27 mouse cellular contexts compared by ENCODE assay signal in genomic region chr7:71648314-71648713, GRCm38 (mm10).
DNase-seq lines count a peak whose midpoint lies in the region; ATAC-seq lines count a peak whose summit lies in the region.
"Had no signal": no experiment of that assay in that cellular context is flagged by ENCODE, and none has a peak within 500 bp of the region (broad histone marks: within the 10 kb centered on the region; RNA-seq: fewer than 3 reads in every experiment).

No protein-coding gene starts in this region.

- no peaks in the 10 kb centered on the region for H3K9me3 ChIP-seq in embryonic facial prominence, embryonic 11.5 days (replicated peaks; ENCODE audit: control insufficient read depth, low read length)
- H3K9me3 ChIP-seq in embryonic facial prominence, embryonic 10.5 days = no peaks in the 10 kb centered on the region
- no peaks in the 10 kb centered on the region for H3K9me3 ChIP-seq in limb, embryonic 10.5 days (replicated peaks)
- H3K9me3 ChIP-seq: embryonic facial prominence, embryonic 12.5 days; embryonic facial prominence, embryonic 15.5 days; heart, embryonic 12.5 days; heart, embryonic 15.5 days had no signal

- WGBS in embryonic facial prominence, embryonic 11.5 days = 47% methylated on average over 6 of the region's 6 CpGs
- 65% methylated on average over 6 of the region's 6 CpGs for WGBS in embryonic facial prominence, embryonic 10.5 days
- WGBS in limb, embryonic 10.5 days = 48% methylated on average over 6 of the region's 6 CpGs

- H3K4me1 ChIP-seq in embryonic facial prominence, embryonic 11.5 days (ENCODE audit: control insufficient read depth, insufficient read depth, low read length) = no peaks in the 10 kb centered on the region
- H3K4me1 ChIP-seq in embryonic facial prominence, embryonic 10.5 days = peaks cover 6% of the 10 kb centered on the region
- peaks cover 16% of the 10 kb centered on the region for H3K4me1 ChIP-seq in limb, embryonic 10.5 days
- H3K4me1 ChIP-seq: embryonic facial prominence, embryonic 12.5 days; embryonic facial prominence, embryonic 15.5 days; heart, embryonic 12.5 days; heart, embryonic 15.5 days had no signal

- H3K4me3 ChIP-seq in embryonic facial prominence, embryonic 11.5 days (ENCODE audit: low read depth, low read length) = no peak overlapping the region
- H3K4me3 ChIP-seq in embryonic facial prominence, embryonic 10.5 days = no peak overlapping the region
- H3K4me3 ChIP-seq in limb, embryonic 10.5 days = no peak overlapping the region
- H3K4me3 ChIP-seq: embryonic facial prominence, embryonic 12.5 days; embryonic facial prominence, embryonic 15.5 days; heart, embryonic 12.5 days; heart, embryonic 15.5 days had no signal

- no peak overlapping the region for H3K4me2 ChIP-seq in embryonic facial prominence, embryonic 11.5 days (ENCODE audit: low read depth, low read length)
- H3K4me2 ChIP-seq: embryonic facial prominence, embryonic 12.5 days; embryonic facial prominence, embryonic 15.5 days; heart, embryonic 12.5 days; heart, embryonic 15.5 days; hindbrain, embryonic 14.5 days had no signal

- H3K27me3 ChIP-seq in embryonic facial prominence, embryonic 11.5 days (ENCODE audit: control insufficient read depth, insufficient read depth, low read length) = no peaks in the 10 kb centered on the region
- no peaks in the 10 kb centered on the region for H3K27me3 ChIP-seq in embryonic facial prominence, embryonic 10.5 days (replicated peaks; ENCODE audit: low read depth, poor library complexity, severe bottlenecking)
- no peaks in the 10 kb centered on the region for H3K27me3 ChIP-seq in limb, embryonic 10.5 days (ENCODE audit: low read depth, poor library complexity, severe bottlenecking)
- H3K27me3 ChIP-seq: CH12.LX; embryonic facial prominence, embryonic 12.5 days; embryonic facial prominence, embryonic 15.5 days; heart, embryonic 12.5 days; heart, embryonic 15.5 days had no signal

- ATAC-seq in embryonic facial prominence, embryonic 11.5 days (replicated peaks; ENCODE audit: insufficient number of reproducible peaks, low FRiP score, low TSS enrichment, low read depth) = no peak
- ATAC-seq: forebrain, embryonic 14.5 days; forebrain, postnatal 0 days; hindbrain, postnatal 0 days; Patski had no signal

- H3K9ac ChIP-seq in embryonic facial prominence, embryonic 11.5 days (replicated peaks; ENCODE audit: low read length) = no peak overlapping the region
- H3K9ac ChIP-seq: embryonic facial prominence, embryonic 12.5 days; embryonic facial prominence, embryonic 15.5 days; forebrain, postnatal 0 days; heart, embryonic 12.5 days; heart, embryonic 15.5 days; hindbrain, embryonic 14.5 days had no signal

- DNase-seq in embryonic facial prominence, embryonic 11.5 days (ENCODE audit: low spot score) = peak; percentile 37
- DNase-seq in embryonic facial prominence, embryonic 10.5 days (ENCODE audit: low spot score) = no peak
- DNase-seq in retina, postnatal 1 day = peak; percentile 11
- no peak for DNase-seq in retina, embryonic 14.5 days (ENCODE audit: low spot score)
- DNase-seq in limb, embryonic 10.5 days (ENCODE audit: low spot score) = no peak
- no peak for DNase-seq in left cerebral cortex, adult 8-10 months (ENCODE audit: low spot score in 2 of 2)
- DNase-seq in adrenal gland, postnatal 14 days = no peak
- DNase-seq: adrenal gland, postnatal 10 days; B cell, adult 2 months; cerebellum, adult 18-20 months; cerebellum, adult 9-10 months; cerebellum, postnatal 14 days; forebrain, postnatal 0 days; gastrocnemius, postnatal 25 days; heart, adult 18-20 months; heart, postnatal 14 days; heart, postnatal 4 days had no signal

- H3K27ac ChIP-seq in embryonic facial prominence, embryonic 11.5 days (replicated peaks; ENCODE audit: low read depth, low read length) = no peak overlapping the region
- no peak overlapping the region for H3K27ac ChIP-seq in embryonic facial prominence, embryonic 10.5 days (replicated peaks)
- H3K27ac ChIP-seq in limb, embryonic 10.5 days = peak overlapping the region; percentile 48
- H3K27ac ChIP-seq: embryonic facial prominence, embryonic 12.5 days; embryonic facial prominence, embryonic 15.5 days; heart, embryonic 15.5 days; hindbrain, embryonic 14.5 days; hindbrain, postnatal 0 days had no signal

- no peaks in the 10 kb centered on the region for H3K36me3 ChIP-seq in embryonic facial prominence, embryonic 11.5 days (replicated peaks; ENCODE audit: control insufficient read depth, insufficient read depth, low read depth, low read length)
- no peaks in the 10 kb centered on the region for H3K36me3 ChIP-seq in embryonic facial prominence, embryonic 10.5 days (replicated peaks)
- H3K36me3 ChIP-seq in limb, embryonic 10.5 days = no peaks in the 10 kb centered on the region
- H3K36me3 ChIP-seq: embryonic facial prominence, embryonic 12.5 days; embryonic facial prominence, embryonic 15.5 days; G1E; heart, embryonic 12.5 days; heart, embryonic 15.5 days had no signal

Comparison
In these comparisons a context has a peak if more than half of its experiments do, and no peak if none do; other contexts are left out.
1. DNase-seq: peak in embryonic facial prominence, embryonic 11.5 days (single experiment) and retina, postnatal 1 day (single experiment); none in embryonic facial prominence, embryonic 10.5 days (single experiment), retina, embryonic 14.5 days (single experiment), limb, embryonic 10.5 days (single experiment), left cerebral cortex, adult 8-10 months (0 of 2) and adrenal gland, postnatal 14 days (single experiment).